Mouse (Mus musculus): ENCODE data around the gene Cyb5r3. TPM values are rescaled to one million over a fixed set of nuclear protein-coding genes. Genes with fewer than 3 reads are reported as not detected.

The Cyb5r3 gene
- total RNA-seq (2023), result 100 to 1,000 TPM in 1 of 2 experiments, 10 to 100 TPM in 1; 90.6 to 102 TPM

DNA sequence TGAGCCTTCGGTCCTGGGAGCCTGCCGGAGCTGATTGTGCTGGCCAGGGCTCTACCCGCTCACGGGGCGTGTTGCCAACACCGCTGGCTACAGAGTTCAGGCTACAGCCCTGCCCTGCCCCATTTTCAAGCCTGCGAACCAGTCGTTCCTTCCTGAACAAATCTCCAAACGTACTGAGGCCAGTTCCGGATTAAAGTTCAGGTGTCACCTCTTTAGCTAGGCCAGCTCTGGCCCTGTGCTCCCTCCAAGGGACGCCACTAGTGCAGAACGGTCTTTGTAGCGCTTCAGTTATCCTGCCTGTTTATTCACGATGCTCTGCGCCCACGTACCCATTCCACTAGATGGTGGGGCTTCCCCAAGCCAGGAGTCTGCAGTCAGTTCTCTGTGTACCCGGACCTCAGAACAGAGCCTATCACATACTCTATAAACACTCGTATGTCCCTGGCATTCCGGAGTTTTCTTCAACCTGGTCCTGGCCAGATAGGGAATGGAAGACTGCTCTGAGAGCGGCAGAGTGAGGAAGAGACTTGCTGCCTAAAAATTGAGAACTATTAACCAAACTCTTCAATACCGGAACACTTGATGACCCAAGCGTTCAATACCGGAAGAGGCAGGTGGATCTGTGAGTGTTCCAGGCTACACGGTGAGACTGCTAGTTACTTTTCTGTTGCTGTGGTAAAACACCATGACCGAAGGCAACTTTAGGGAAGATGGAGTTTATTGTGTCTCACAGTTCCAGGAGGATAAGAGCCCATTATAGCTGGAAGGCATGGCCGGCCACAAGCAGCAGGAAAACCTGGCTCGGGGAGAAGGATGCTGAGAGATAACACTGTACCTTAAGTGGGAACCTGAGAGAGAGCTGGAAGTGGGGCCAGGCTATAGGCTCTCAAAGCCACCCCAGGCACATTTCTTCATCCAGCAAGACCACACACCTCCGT lies at the start of gene Cyb5r3:
Cyb5r3 (minus strand) TSS at position 101 of the 938 bp plus-strand sequence.

DNA sequence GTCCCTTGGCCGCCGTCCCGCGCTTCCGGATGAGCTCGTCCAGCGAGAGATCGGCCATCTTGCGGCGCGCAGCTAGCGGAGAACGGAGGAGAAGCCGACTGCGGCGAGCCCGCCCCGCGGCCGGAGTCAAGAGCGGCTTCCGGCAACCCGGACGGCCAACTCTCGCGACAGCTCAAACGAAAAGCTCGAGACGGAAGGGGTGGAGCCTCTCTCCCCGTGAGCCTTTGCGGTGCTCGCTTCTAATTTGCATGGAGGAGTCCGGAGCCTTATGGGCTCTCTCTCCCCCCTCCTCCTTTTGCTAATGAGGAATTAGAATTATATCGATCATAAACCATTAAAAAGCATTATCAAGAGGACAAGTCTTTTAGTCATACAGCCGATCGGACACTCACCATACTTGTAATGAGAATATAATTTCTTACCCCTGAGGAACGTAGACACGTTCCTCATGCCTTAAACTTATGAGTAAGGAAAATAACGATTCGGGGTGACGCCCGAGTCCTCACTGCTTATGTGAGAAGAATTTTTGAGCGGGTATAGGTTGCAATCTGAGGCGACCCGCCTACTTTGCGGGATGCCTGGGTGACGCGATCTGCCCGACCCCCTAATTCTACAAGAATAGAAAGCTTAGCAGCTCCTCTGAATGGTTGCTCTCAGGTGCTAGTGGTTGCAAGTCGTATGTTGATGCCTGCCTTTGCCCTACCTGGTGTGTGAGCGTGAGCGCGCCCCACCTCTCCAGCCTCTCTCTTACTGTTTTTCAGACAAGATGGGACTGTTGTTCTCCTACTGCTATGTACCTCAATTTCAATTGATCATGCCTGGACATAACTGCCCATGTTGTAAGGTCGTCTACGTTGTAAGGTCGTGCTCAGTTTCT lies 23.0 kb downstream of the Cyb5r3 start, which contains the start of gene Poldip3:
Poldip3 (minus strand) TSS at position 189 of the 877 bp plus-strand sequence.

DNA sequence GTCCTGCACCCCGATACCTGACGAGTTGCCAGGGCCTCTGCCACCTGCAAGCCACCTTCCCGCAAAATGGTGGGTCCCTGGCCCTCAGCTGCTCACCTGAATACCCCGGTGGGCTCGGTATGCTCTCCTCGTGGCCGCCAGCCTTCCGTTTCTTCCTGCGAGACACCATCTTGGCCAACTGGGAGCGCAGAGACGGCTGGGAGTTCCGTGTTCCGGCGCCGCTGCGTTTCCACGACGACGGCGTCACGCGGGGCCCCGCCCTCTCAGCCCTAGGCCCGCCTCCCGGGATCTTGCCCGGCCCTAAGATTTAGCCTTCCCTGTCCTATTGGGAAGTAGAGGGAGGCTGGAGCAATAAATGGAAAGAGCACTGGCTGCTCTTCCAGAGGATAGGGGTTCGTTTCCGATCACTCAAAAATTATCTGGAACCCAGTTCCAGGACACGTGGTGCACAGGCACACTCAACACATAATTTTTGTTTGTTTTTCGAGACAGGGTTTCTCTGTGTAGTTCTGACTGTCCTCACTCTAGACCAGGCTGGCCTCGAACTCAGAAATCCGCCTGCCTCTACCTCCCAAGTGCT lies 49.7 kb downstream of the Cyb5r3 start, which contains the start of gene Rrp7a:
Rrp7a (minus strand) TSS at position 236 of the 580 bp plus-strand sequence.

Other genes with a start within 250 kb of the Cyb5r3 start
- 100 to 1,000 TPM; 109 to 118 TPM for gene Tcf20, start 184.7 kb downstream of the Cyb5r3 start, total RNA-seq (2023)
- gene Nfam1, start 139.3 kb downstream of the Cyb5r3 start, total RNA-seq (2023), result 100 to 1,000 TPM; 449 to 460 TPM
- 10 to 100 TPM; 19.9 to 20.2 TPM for gene Serhl, start 83.1 kb downstream of the Cyb5r3 start, total RNA-seq (2023)
- 10 to 100 TPM; 78.0 to 88.9 TPM for gene Rrp7a, start 49.8 kb downstream of the Cyb5r3 start, total RNA-seq (2023)
- 100 to 1,000 TPM; 186 to 192 TPM for gene Poldip3, start 23.2 kb downstream of the Cyb5r3 start, total RNA-seq (2023)
- gene A4galt, start 79.2 kb upstream of the Cyb5r3 start, total RNA-seq (2023), result 1 to 10 TPM; 5.0 to 5.6 TPM
- 10 to 100 TPM; 18.2 to 19.8 TPM for gene Arfgap3, start 177.7 kb upstream of the Cyb5r3 start, total RNA-seq (2023)